Mouse (Mus musculus): ENCODE results near the gene F3. TPM values are rescaled to one million over a fixed set of nuclear protein-coding genes. Genes with fewer than 3 reads are reported as not detected.

The F3 gene
- polyA plus RNA-seq, 1 experiment, result 15.6 TPM

DNA sequence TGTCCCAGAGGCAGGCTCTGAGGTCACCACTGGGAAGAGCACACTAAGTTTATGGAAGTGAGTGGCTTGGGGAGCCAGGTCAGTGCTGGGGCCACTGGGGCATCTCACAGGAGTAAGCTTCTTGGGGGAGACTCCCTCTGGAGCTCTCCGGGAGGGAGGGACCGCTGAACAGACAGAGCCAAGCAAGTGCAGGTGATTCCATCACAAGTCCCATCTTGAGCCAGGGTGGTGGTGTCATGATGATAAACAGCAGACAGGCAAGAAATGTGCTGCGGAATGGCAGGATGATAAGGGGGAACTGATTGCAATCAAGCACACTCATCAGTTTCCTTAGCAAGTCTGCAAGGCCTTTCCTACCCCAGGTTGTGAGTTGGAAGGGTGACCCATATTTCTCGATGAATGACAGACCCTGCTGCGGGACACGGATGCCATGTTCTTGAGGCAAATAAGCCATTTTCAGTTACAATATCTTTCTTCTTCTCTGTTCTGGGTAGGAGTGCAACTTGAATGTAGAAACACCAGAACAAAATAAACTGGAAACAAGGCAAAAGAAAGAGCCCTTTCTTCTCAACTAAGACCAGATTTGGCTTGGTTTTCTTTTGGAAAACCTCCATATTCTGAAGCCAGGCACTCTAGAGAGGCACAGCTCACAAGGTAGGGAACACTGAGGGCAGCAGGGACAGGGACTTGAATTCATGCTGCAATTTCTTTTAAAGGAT, 7.4 kb upstream of the F3 start:
- H3K4me3 ChIP-seq (ENCODE audit: insufficient read depth, poor library complexity, severe bottlenecking), result no peak overlapping the region
- no peak overlapping the region for H3ac ChIP-seq (ENCODE audit: control insufficient read depth, insufficient read length, low read depth)
- H3K79me2 ChIP-seq (ENCODE audit: control insufficient read depth, insufficient read depth), result no peaks in the 10 kb centered on the region
- no peaks in the 10 kb centered on the region for H3K27me3 ChIP-seq (ENCODE audit: control insufficient read depth, insufficient read depth, insufficient read length)
- TF ChIP-seq MYOG (IDR thresholded peaks at IDR 0.05; ENCODE audit: control insufficient read depth, extremely low read depth, insufficient read length), result no peak
- no peak for TF ChIP-seq MYOD1 (IDR thresholded peaks at IDR 0.05; ENCODE audit: control insufficient read depth, insufficient read length, low read depth)
- TF ChIP-seq CTCF (IDR thresholded peaks at IDR 0.05; ENCODE audit: control insufficient read depth, insufficient read depth, insufficient read length), result no peak
- TF ChIP-seq MAX (IDR thresholded peaks at IDR 0.05), result no peak
- no peak for TF ChIP-seq CEBPB (IDR thresholded peaks at IDR 0.05; ENCODE audit: low read depth)
- TF ChIP-seq USF1 (IDR thresholded peaks at IDR 0.05; ENCODE audit: low read depth), result no peak
- no peak for TF ChIP-seq FOSL1 (IDR thresholded peaks at IDR 0.05; ENCODE audit: insufficient read depth, low read length, poor library complexity, severe bottlenecking)
- no peaks in the 10 kb centered on the region for H3K36me3 ChIP-seq (ENCODE audit: control insufficient read depth, insufficient read depth)
- no peaks in the 10 kb centered on the region for H3K79me3 ChIP-seq (ENCODE audit: low read depth)

DNA sequence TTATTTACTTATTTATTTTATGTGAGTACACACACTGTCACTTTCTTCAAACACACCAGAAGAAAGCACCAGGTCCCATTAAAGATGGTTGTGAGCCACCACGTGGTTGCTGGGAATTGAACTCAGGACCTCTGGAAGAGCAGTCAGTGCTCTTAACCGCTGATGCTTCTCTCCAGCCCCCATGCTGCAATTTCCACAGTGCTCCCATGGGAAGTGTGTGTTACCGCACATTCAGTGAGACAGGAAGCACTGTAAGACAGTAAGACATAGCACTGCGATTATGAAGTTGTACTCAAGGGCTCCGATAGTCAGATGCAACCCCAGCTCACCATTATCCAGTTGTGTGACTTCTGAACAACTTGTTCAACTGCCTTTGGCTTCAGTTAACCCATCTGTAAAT, 6.9 kb upstream of the F3 start:
- Histone ChIP-seq H3K79me3 (ENCODE audit: low read depth) (no peaks in the 10 kb centered on the region), H3K79me2 (ENCODE audit: control insufficient read depth, insufficient read depth) (no peaks in the 10 kb centered on the region), H3K36me3 (ENCODE audit: control insufficient read depth, insufficient read depth) (no peaks in the 10 kb centered on the region), H3ac (ENCODE audit: control insufficient read depth, insufficient read length, low read depth) (no peak overlapping the region), H3K27me3 (ENCODE audit: control insufficient read depth, insufficient read depth, insufficient read length) (no peaks in the 10 kb centered on the region), H3K4me3 (ENCODE audit: insufficient read depth, poor library complexity, severe bottlenecking) (no peak overlapping the region)
- TF ChIP-seq USF1 (IDR thresholded peaks at IDR 0.05; ENCODE audit: low read depth), result no peak
- TF ChIP-seq MYOD1 (IDR thresholded peaks at IDR 0.05; ENCODE audit: control insufficient read depth, insufficient read length, low read depth), result no peak
- no peak for TF ChIP-seq MYOG (IDR thresholded peaks at IDR 0.05; ENCODE audit: control insufficient read depth, extremely low read depth, insufficient read length)
- no peak for TF ChIP-seq FOSL1 (IDR thresholded peaks at IDR 0.05; ENCODE audit: insufficient read depth, low read length, poor library complexity, severe bottlenecking)
- TF ChIP-seq CTCF (IDR thresholded peaks at IDR 0.05; ENCODE audit: control insufficient read depth, insufficient read depth, insufficient read length), result no peak
- TF ChIP-seq CEBPB (IDR thresholded peaks at IDR 0.05; ENCODE audit: low read depth), result no peak

DNA sequence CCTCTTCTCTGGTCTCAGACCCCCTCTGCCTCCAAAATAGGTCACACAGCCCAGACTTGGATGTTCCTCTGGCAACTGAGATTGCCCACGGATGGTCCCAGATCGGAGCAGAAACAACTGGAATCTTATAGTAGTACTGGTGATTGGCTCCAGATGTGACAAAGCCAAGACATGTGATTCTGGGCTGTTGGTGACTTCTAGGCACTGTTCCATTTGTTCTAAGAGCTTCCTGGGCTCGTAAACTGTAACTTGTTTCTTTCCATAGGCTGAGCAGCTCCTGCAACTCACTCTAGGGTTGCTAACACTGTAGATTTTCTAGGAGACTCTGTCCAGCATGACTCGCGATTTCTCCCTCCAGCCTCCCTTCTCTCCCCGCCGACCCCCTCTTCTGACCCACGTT, 4.7 kb upstream of the F3 start:
- H3K4me3 ChIP-seq (ENCODE audit: insufficient read depth, poor library complexity, severe bottlenecking), result no peak overlapping the region
- no peaks in the 10 kb centered on the region for H3K27me3 ChIP-seq (ENCODE audit: control insufficient read depth, insufficient read depth, insufficient read length)
- no peak for TF ChIP-seq FOSL1 (IDR thresholded peaks at IDR 0.05; ENCODE audit: insufficient read depth, low read length, poor library complexity, severe bottlenecking)
- no peak for TF ChIP-seq USF1 (IDR thresholded peaks at IDR 0.05; ENCODE audit: low read depth)
- TF ChIP-seq CTCF (IDR thresholded peaks at IDR 0.05; ENCODE audit: control insufficient read depth, insufficient read depth, insufficient read length), result no peak
- no peak for TF ChIP-seq MYOD1 (IDR thresholded peaks at IDR 0.05; ENCODE audit: control insufficient read depth, insufficient read length, low read depth)
- no peaks in the 10 kb centered on the region for H3K36me3 ChIP-seq (ENCODE audit: control insufficient read depth, insufficient read depth)
- no peaks in the 10 kb centered on the region for H3K79me3 ChIP-seq (ENCODE audit: low read depth)
- H3K79me2 ChIP-seq (ENCODE audit: control insufficient read depth, insufficient read depth), result peaks cover 14% of the 10 kb centered on the region
- H3ac ChIP-seq (ENCODE audit: control insufficient read depth, insufficient read length, low read depth), result no peak overlapping the region

DNA sequence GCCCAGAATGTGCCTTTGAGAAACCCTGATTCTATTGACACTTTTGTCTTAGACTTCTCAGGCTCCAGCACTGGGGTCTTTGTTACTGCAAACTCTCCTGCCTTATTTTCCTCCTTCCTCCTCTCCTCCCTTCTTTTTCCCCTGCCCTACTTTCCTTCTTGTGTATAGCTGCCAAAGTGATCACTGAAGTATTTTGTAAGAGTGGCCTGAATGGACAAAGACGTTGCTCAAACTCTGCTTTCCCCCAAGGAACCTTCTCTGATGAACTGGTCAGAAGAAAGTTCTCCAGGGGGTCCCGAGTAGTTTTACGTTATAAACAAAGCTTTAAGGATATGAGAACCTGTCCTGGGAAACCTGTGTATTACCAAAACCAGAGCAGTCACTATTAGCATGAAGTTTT, 3.6 kb upstream of the F3 start:
- H3K27me3 ChIP-seq (ENCODE audit: control insufficient read depth, insufficient read depth, insufficient read length), result no peaks in the 10 kb centered on the region
- peaks cover 10% of the 10 kb centered on the region for H3K79me3 ChIP-seq (ENCODE audit: low read depth)
- H3ac ChIP-seq (ENCODE audit: control insufficient read depth, insufficient read length, low read depth), result no peak overlapping the region
- TF ChIP-seq FOSL1 (IDR thresholded peaks at IDR 0.05; ENCODE audit: insufficient read depth, low read length, poor library complexity, severe bottlenecking) (no peak), CTCF (IDR thresholded peaks at IDR 0.05; ENCODE audit: control insufficient read depth, insufficient read depth, insufficient read length) (no peak), MAX (IDR thresholded peaks at IDR 0.05) (no peak), CEBPB (IDR thresholded peaks at IDR 0.05; ENCODE audit: low read depth) (no peak)
- peaks cover 24% of the 10 kb centered on the region for H3K79me2 ChIP-seq (ENCODE audit: control insufficient read depth, insufficient read depth)
- no peak overlapping the region for H3K4me3 ChIP-seq (ENCODE audit: insufficient read depth, poor library complexity, severe bottlenecking)
- H3K36me3 ChIP-seq (ENCODE audit: control insufficient read depth, insufficient read depth), result peaks cover 4% of the 10 kb centered on the region

DNA sequence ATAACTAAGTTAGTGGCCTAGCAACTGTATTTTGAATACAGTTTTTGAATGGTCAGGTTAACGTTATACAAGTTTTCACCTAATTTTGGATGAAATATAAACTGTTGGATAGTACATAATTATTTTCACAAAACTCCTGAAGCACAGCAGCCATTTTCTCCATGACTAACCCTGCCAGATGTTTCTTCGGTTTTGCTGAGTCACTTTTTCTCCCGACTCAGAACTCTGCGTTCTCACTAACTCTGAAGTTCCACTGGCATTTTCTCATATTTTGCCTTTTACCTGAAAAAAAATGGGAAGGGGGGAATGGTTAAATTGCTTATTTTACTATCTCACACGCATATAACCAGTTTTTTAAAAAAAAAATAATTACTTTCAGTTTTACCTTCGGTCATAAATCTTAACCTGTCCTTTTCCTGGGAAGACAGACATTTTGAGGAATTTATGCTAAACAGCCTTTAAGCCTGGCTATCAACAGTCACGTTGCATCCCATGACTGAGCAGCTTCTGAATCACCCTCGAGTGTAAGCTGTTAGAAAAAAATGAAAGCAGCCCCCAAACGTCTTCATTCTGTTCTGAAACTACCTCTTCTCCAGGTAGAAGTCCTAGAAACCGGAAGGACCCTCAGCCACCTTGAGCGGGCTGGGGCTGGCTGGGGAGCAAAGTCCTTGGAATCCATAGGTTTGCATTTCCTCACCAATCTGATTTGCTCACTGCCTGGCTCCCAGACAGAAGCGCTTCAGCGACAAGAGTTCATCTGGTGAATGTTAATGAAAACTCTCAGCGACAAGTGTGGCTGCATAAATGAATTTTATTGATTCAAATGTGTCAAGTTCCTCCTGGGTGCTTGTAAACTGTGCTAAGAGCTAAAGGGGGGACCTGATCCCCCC, 2.3 kb upstream of the F3 start:
- H3K4me3 ChIP-seq (ENCODE audit: insufficient read depth, poor library complexity, severe bottlenecking), result no peak overlapping the region
- H3K79me3 ChIP-seq (ENCODE audit: low read depth), result peaks cover 21% of the 10 kb centered on the region
- H3K27me3 ChIP-seq (ENCODE audit: control insufficient read depth, insufficient read depth, insufficient read length), result no peaks in the 10 kb centered on the region
- peak overlapping the region; percentile 12 for H3ac ChIP-seq (ENCODE audit: control insufficient read depth, insufficient read length, low read depth)
- TF ChIP-seq CEBPB (IDR thresholded peaks at IDR 0.05; ENCODE audit: low read depth) (no peak), MYOD1 (IDR thresholded peaks at IDR 0.05; ENCODE audit: control insufficient read depth, insufficient read length, low read depth) (peak; percentile 12)
- peaks cover 18% of the 10 kb centered on the region for H3K36me3 ChIP-seq (ENCODE audit: control insufficient read depth, insufficient read depth)
- peaks cover 38% of the 10 kb centered on the region for H3K79me2 ChIP-seq (ENCODE audit: control insufficient read depth, insufficient read depth)

DNA sequence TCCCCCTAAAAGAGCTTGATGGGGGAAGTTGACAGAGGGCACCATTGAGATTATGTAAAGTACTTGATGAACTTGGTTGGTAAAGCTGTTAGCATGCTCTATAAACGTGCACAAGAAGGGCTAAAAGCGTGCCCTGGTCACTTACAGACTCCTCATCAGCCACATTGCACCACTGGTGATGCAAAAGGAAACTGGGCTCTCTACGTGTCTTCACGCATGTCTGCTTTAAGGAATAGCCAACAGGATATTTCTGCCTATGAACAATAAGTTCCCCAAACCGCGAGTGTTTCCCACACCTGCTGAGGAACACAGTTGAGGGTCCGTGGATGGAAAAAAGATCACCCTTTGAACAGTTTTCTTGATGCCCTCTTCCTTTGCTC, 1.7 kb upstream of the F3 start:
- no peaks in the 10 kb centered on the region for H3K27me3 ChIP-seq (ENCODE audit: control insufficient read depth, insufficient read depth, insufficient read length)
- H3ac ChIP-seq (ENCODE audit: control insufficient read depth, insufficient read length, low read depth), result no peak overlapping the region
- peaks cover 44% of the 10 kb centered on the region for H3K79me2 ChIP-seq (ENCODE audit: control insufficient read depth, insufficient read depth)
- H3K79me3 ChIP-seq (ENCODE audit: low read depth), result peaks cover 24% of the 10 kb centered on the region
- no peak overlapping the region for H3K4me3 ChIP-seq (ENCODE audit: insufficient read depth, poor library complexity, severe bottlenecking)
- H3K36me3 ChIP-seq (ENCODE audit: control insufficient read depth, insufficient read depth), result peaks cover 24% of the 10 kb centered on the region
- TF ChIP-seq MAX (IDR thresholded peaks at IDR 0.05) (no peak), CEBPB (IDR thresholded peaks at IDR 0.05; ENCODE audit: low read depth) (no peak), FOSL1 (IDR thresholded peaks at IDR 0.05; ENCODE audit: insufficient read depth, low read length, poor library complexity, severe bottlenecking) (no peak), MYOG (IDR thresholded peaks at IDR 0.05; ENCODE audit: control insufficient read depth, extremely low read depth, insufficient read length) (no peak), MYOD1 (IDR thresholded peaks at IDR 0.05; ENCODE audit: control insufficient read depth, insufficient read length, low read depth) (no peak), CTCF (IDR thresholded peaks at IDR 0.05; ENCODE audit: control insufficient read depth, insufficient read depth, insufficient read length) (no peak), USF1 (IDR thresholded peaks at IDR 0.05; ENCODE audit: low read depth) (no peak)
